Mouse (Mus musculus): Measurements from ENCODE around the gene Sfxn2. TPM values are rescaled to one million over a fixed set of nuclear protein-coding genes. Genes with fewer than 3 reads are reported as not detected.

The Sfxn2 gene
- total and polyA plus RNA-seq, 3 experiments = 20.3 to 36.6 (median 21.2) TPM

DNA sequence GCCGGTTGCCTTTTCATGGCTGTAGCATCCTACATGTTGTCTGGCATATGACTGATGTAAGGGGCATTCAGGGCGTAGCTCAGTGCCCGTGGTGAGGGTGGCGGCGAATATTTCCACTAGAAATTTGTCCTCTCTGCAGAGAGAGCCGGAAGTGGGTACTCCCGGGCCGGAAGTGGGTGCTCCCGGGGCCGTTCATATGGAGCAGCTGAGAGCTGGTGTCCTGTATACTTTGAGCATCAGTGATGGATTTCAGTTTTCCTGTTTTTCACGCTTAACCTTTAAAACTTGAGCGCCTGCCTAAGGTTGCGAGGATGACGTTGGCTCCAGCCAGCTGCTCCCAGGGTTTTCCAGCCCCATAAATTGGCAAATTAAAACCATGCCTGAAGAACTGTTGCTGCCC is 66.3 kb downstream of the Sfxn2 start:
- Histone ChIP-seq H3K9ac (ENCODE audit: control insufficient read depth, low read depth, low read length, poor library complexity, severe bottlenecking) (no peak overlapping the region), H3K27me3 (ENCODE audit: control insufficient read depth in 1 of 2, insufficient read depth in 2 of 2, low read length in 2 of 2) (no peaks in the 10 kb centered on the region), H3K27ac (ENCODE audit: control insufficient read depth, low read depth, low read length) (no peak overlapping the region), H3K4me1 (ENCODE audit: control insufficient read depth in 1 of 2, insufficient read depth in 2 of 2, low read length in 2 of 2) (no peaks in the 10 kb centered on the region), H3K9me3 (replicated peaks; ENCODE audit: insufficient read depth, low read length) (no peaks in the 10 kb centered on the region), H3K79me2 (ENCODE audit: control insufficient read depth, insufficient read depth, low read length, poor library complexity) (no peaks in the 10 kb centered on the region), H3K4me3 (ENCODE audit: control insufficient read depth in 1 of 2, insufficient read depth in 1 of 2, low read depth in 2 of 2, low read length in 2 of 2) (no peak overlapping the region), H3K36me3 (ENCODE audit: control insufficient read depth in 1 of 2, insufficient read depth in 2 of 2, low read length in 2 of 2) (peaks cover 0 to 7% of the 10 kb centered on the region in 2 experiments; a peak in 2 of 4 replicates)
- DNase-seq (ENCODE audit: low read depth, low spot score) = no peak
- no peak for TF ChIP-seq EP300 (IDR thresholded peaks at IDR 0.05; ENCODE audit: low read depth in 1 of 2, low read length in 2 of 2)
- no peak for TF ChIP-seq RCOR1 (IDR thresholded peaks at IDR 0.05; ENCODE audit: low read depth, low read length)
- TF ChIP-seq MXI1 (IDR thresholded peaks at IDR 0.05; ENCODE audit: low read depth, low read length) = no peak
- TF ChIP-seq MYB (IDR thresholded peaks at IDR 0.05; ENCODE audit: low read depth, low read length) = no peak
- TF ChIP-seq MAZ (IDR thresholded peaks at IDR 0.05; ENCODE audit: low read depth, low read length) = no peak
- no peak for TF ChIP-seq JUND (IDR thresholded peaks at IDR 0.05; ENCODE audit: low read depth, low read length)

DNA sequence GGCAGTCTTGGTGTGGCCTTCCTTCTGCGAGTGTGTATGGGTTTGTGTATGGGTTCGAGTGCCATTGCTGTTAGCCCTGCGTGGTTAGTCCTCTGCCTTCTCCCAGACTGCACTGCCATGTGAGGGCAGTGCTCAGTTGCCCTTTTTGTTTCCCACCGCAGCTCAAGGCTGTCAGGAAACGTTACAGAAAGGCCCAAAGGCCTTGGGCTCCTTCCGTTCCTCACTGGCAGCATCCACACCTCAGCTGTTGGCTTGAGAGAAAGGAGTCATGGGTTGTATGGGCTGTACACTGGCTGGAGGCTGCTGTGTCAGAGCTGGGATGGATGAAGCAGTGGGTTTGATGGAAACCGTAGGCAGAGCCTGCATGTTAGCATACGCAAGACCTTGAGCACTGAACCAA is 67.6 kb downstream of the Sfxn2 start:
- H3K27ac ChIP-seq (ENCODE audit: control insufficient read depth, low read depth, low read length) = no peak overlapping the region
- H3K27me3 ChIP-seq (ENCODE audit: control insufficient read depth in 1 of 2, insufficient read depth in 2 of 2, low read length in 2 of 2) = no peaks in the 10 kb centered on the region
- DNase-seq (ENCODE audit: low read depth, low spot score) = no peak
- H3K4me3 ChIP-seq (ENCODE audit: control insufficient read depth in 1 of 2, insufficient read depth in 1 of 2, low read depth in 2 of 2, low read length in 2 of 2) = no peak overlapping the region
- TF ChIP-seq ETS1 (IDR thresholded peaks at IDR 0.05; ENCODE audit: low read depth, low read length) (no peak), HCFC1 (IDR thresholded peaks at IDR 0.05; ENCODE audit: low read depth, low read length) (no peak), JUND (IDR thresholded peaks at IDR 0.05; ENCODE audit: low read depth, low read length) (no peak), MYB (IDR thresholded peaks at IDR 0.05; ENCODE audit: low read depth, low read length) (no peak), GATA1 (IDR thresholded peaks at IDR 0.05; ENCODE audit: low read depth, low read length) (no peak), SIN3A (IDR thresholded peaks at IDR 0.05; ENCODE audit: low read length) (no peak)
- no peaks in the 10 kb centered on the region for H3K4me1 ChIP-seq (ENCODE audit: control insufficient read depth in 1 of 2, insufficient read depth in 2 of 2, low read length in 2 of 2)
- no peak overlapping the region for H3K9ac ChIP-seq (ENCODE audit: control insufficient read depth, low read depth, low read length, poor library complexity, severe bottlenecking)
- H3K36me3 ChIP-seq (ENCODE audit: control insufficient read depth in 1 of 2, insufficient read depth in 2 of 2, low read length in 2 of 2) = peaks cover 0 to 7% of the 10 kb centered on the region in 2 experiments; a peak in 1 of 4 replicates
- H3K9me3 ChIP-seq (replicated peaks; ENCODE audit: insufficient read depth, low read length) = no peaks in the 10 kb centered on the region
- H3K79me2 ChIP-seq (ENCODE audit: control insufficient read depth, insufficient read depth, low read length, poor library complexity) = no peaks in the 10 kb centered on the region

DNA sequence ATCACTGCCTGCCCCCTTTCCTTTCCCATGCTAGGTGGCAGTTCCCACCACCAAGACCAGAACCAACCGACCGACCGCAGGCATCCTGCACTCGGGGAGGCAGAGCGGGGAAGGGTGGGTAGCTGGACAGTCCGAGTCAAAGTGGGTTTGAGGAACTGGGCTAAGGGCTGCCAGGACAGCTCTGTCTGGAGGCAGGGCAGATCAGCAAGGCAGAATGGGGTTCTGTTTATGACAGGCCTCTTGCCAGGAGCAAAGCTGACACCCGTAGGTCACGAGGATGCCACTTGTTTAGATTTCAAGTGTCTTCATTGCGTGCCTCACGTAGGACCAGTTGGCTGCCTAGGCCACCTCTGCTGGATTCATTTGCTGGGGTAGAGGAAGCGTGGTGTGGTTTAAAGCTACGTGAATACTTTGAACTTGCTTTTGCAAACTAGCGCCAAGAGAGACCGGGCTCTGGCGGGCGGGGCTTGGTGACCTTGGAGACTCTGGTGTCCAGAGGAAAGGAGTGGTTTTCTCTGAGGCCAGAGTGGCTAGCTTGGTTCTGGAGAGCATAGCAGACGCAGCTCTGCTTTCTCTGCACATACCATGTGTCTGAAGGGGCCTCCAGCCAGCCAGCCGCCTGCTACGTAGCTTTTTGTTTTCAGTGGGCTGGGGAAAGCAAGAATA is 68.4 kb downstream of the Sfxn2 start:
- H3K9ac ChIP-seq (ENCODE audit: control insufficient read depth, low read depth, low read length, poor library complexity, severe bottlenecking) = no peak overlapping the region
- peaks cover 0 to 7% of the 10 kb centered on the region in 2 experiments; a peak in 1 of 4 replicates for H3K36me3 ChIP-seq (ENCODE audit: control insufficient read depth in 1 of 2, insufficient read depth in 2 of 2, low read length in 2 of 2)
- no peak for TF ChIP-seq ELF1 (IDR thresholded peaks at IDR 0.05; ENCODE audit: low read depth, low read length)
- no peaks in the 10 kb centered on the region for H3K4me1 ChIP-seq (ENCODE audit: control insufficient read depth in 1 of 2, insufficient read depth in 2 of 2, low read length in 2 of 2)
- no peaks in the 10 kb centered on the region for H3K27me3 ChIP-seq (ENCODE audit: control insufficient read depth in 1 of 2, insufficient read depth in 2 of 2, low read length in 2 of 2)
- no peaks in the 10 kb centered on the region for H3K9me3 ChIP-seq (replicated peaks; ENCODE audit: insufficient read depth, low read length)
- H3K79me2 ChIP-seq (ENCODE audit: control insufficient read depth, insufficient read depth, low read length, poor library complexity) = no peaks in the 10 kb centered on the region
- H3K4me3 ChIP-seq (ENCODE audit: control insufficient read depth in 1 of 2, insufficient read depth in 1 of 2, low read depth in 2 of 2, low read length in 2 of 2) = no peak overlapping the region
- H3K27ac ChIP-seq (ENCODE audit: control insufficient read depth, low read depth, low read length) = no peak overlapping the region
- DNase-seq (ENCODE audit: low read depth, low spot score) = no peak

Data from MEL (cell line).